Mouse (Mus musculus): Measurements from ENCODE around the gene Spaca4. TPM values are rescaled to one million over a fixed set of nuclear protein-coding genes. Genes with fewer than 3 reads are reported as not detected.

Spaca4 gene
- total and polyA plus RNA-seq, 2 experiments from 2014 or later = not detected

DNA sequence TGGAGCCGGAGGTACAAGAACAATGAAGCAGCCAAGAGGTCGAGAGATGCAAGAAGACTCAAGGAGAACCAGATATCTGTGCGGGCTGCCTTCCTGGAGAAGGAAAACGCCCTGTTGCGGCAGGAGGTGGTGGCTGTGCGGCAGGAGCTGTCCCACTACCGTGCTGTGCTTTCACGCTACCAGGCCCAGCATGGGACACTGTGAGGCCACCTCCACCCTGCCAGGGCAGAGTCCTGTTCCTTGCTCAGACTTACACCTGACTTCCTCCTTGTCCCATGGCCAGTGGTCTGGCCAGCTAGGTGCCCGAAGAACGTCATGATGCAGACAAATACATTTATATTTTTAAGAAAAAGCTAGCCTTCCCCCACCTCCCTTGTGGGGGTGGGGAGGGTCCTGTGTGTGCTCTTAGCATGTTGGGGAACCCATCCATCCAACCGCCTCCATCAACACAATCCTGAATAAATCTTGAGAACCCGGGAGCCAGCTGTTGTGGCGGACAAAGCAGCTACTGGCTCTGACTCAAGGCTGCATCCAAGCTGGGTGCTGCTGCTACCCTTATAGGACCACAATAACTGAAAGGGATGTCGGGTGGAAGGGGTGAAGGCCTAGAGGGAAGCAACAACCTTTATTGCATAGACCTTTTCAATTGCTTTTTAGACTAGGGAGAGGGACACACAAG is 15.8 kb downstream of the Spaca4 start:
- peaks cover 32% of the 10 kb centered on the region for H3K36me3 ChIP-seq (ENCODE audit: insufficient read depth, low read length)
- DNase-seq (ENCODE audit: low spot score) (no peak), ATAC-seq (ENCODE audit: low FRiP score) (no peak)
- peaks cover 32% of the 10 kb centered on the region for H3K4me1 ChIP-seq (ENCODE audit: insufficient read depth, low read length)
- peak overlapping the region; percentile 15 for H3K4me2 ChIP-seq (ENCODE audit: low read depth, low read length, poor library complexity, severe bottlenecking)
- no peaks in the 10 kb centered on the region for H3K27me3 ChIP-seq (ENCODE audit: insufficient read depth, low read length)
- H3K9me3 ChIP-seq (ENCODE audit: low read length) = no peaks in the 10 kb centered on the region
- peak overlapping the region; percentile 69 for H3K27ac ChIP-seq (ENCODE audit: low read depth, low read length)
- WGBS = 61% methylated on average over 14 of the region's 14 CpGs
- no peak for TF ChIP-seq CTCF (IDR thresholded peaks at IDR 0.05)
- no peak overlapping the region for H3K9ac ChIP-seq (replicated peaks; ENCODE audit: low read length, poor library complexity, severe bottlenecking)
- no peak overlapping the region for H3K4me3 ChIP-seq (ENCODE audit: low read depth, low read length)

DNA sequence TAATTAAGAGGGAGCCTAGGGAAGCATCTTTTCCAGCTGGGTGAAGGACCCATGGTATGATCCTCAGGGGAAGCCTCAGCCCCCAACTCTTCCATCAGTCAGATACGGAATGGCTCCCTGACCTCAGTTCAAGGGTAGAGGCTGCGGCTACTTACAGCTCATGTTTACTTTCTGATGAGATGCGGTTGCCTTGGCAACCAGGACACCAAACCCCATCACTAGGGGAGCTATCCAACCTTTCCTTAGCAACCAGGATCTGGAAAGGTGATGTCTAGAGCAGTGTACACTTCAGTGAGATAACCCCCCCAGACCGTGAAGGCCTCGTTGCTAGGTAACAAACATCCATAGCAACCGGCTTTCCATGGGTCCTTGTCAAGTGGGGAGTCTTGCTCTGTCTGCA is 16.6 kb downstream of the Spaca4 start:
- no peak overlapping the region for H3K4me3 ChIP-seq (ENCODE audit: low read depth, low read length)
- H3K4me2 ChIP-seq (ENCODE audit: low read depth, low read length, poor library complexity, severe bottlenecking) = no peak overlapping the region
- H3K27ac ChIP-seq (ENCODE audit: low read depth, low read length) = peak overlapping the region; percentile 69; the same call in 1 of the 2 replicates
- peaks cover 32% of the 10 kb centered on the region for H3K36me3 ChIP-seq (ENCODE audit: insufficient read depth, low read length)
- H3K27me3 ChIP-seq (ENCODE audit: insufficient read depth, low read length) = no peaks in the 10 kb centered on the region
- 0 out of 2 replicates have a peak, but pooled peaks have one; percentile 4 for ATAC-seq (ENCODE audit: low FRiP score)
- H3K9ac ChIP-seq (replicated peaks; ENCODE audit: low read length, poor library complexity, severe bottlenecking) = no peak overlapping the region
- DNase-seq (ENCODE audit: low spot score) = peak; percentile 76
- no peaks in the 10 kb centered on the region for H3K9me3 ChIP-seq (ENCODE audit: low read length)
- WGBS = 24% methylated on average over 6 of the region's 6 CpGs
- TF ChIP-seq CTCF (IDR thresholded peaks at IDR 0.05) = peak; percentile 25; the same call in 1 of the 2 replicates
- H3K4me1 ChIP-seq (ENCODE audit: insufficient read depth, low read length) = peaks cover 26% of the 10 kb centered on the region

DNA sequence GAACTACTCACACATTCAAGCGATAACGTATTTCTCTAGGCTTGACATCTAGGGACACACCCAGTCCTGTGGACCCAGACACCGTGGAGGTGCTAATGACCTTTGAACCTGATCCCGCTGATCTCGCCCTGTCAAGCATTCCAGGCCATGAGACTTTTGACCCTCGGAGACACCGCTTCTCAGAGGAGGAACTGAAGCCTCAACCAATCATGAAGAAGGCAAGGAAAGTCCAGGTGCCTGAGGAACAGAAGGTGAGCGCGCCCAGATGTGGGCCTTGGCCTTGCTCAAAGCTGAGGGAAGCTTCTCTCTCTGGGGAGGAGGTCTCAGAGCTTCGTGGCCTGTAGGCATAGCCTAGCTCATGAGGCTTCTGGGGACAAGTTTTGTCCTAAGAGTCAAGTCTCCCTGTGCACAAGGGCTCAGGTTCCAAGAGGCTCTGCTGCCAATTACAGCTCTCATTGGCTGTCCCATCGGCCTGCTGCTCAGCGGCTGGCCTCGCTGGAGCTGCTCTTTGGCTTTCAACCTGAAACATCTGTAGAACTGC is 17.3 kb downstream of the Spaca4 start:
- peak overlapping the region; percentile 61; the same call in 1 of the 2 replicates for H3K4me3 ChIP-seq (ENCODE audit: low read depth, low read length)
- H3K4me1 ChIP-seq (ENCODE audit: insufficient read depth, low read length) = peaks cover 26% of the 10 kb centered on the region
- TF ChIP-seq CTCF (IDR thresholded peaks at IDR 0.05) = no peak
- H3K9me3 ChIP-seq (ENCODE audit: low read length) = no peaks in the 10 kb centered on the region
- WGBS = 47% methylated on average over 13 of the region's 13 CpGs
- H3K27ac ChIP-seq (ENCODE audit: low read depth, low read length) = peak overlapping the region; percentile 65; the same call in 1 of the 2 replicates
- no peaks in the 10 kb centered on the region for H3K27me3 ChIP-seq (ENCODE audit: insufficient read depth, low read length)
- H3K4me2 ChIP-seq (ENCODE audit: low read depth, low read length, poor library complexity, severe bottlenecking) = peak overlapping the region; percentile 81
- ATAC-seq (ENCODE audit: low FRiP score) (no peak), DNase-seq (ENCODE audit: low spot score) (no peak)
- peaks cover 31% of the 10 kb centered on the region for H3K36me3 ChIP-seq (ENCODE audit: insufficient read depth, low read length)
- H3K9ac ChIP-seq (replicated peaks; ENCODE audit: low read length, poor library complexity, severe bottlenecking) = 0 out of 2 replicates have a peak overlapping the region, but pooled peaks have one; percentile 8

DNA sequence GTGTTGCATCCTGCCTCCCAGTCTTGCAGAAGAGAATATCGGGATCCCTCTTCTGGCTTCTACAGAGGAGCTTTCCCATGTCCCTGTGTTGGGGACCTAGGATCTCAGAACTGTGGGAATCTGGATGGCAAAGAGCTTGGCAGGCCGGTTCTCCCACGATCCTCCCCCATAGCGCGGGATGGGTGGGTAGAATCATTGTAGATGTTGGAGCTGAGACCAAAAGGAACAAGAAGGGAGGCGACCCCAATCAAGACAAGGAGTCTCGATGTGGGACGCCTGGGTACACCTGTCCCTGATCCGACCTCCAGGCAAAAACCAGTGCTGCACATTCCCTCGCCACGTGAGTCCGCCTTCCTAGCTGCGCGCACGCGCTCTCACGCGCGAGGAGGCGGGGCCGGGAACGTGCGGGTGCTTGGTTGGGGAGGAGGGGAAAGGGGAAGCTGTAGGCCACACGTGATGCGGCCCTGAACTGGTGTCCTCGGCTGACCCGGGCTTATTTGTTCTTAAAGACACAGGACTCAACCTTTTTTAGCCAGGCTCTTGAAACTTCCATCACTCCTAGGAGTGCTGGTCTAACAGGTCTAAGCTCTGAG is 18.1 kb downstream of the Spaca4 start:
- peak overlapping the region; percentile 61 for H3K4me3 ChIP-seq (ENCODE audit: low read depth, low read length)
- WGBS = under 1% methylated on average over 27 of the region's 27 CpGs
- peak overlapping the region; percentile 65 for H3K27ac ChIP-seq (ENCODE audit: low read depth, low read length)
- H3K9ac ChIP-seq (replicated peaks; ENCODE audit: low read length, poor library complexity, severe bottlenecking) = 0 out of 2 replicates have a peak overlapping the region, but pooled peaks have one; percentile 8
- ATAC-seq (ENCODE audit: low FRiP score) (0 out of 2 replicates have a peak, but pooled peaks have one; percentile 5), DNase-seq (ENCODE audit: low spot score) (peak; percentile 91)
- no peaks in the 10 kb centered on the region for H3K9me3 ChIP-seq (ENCODE audit: low read length)
- H3K4me1 ChIP-seq (ENCODE audit: insufficient read depth, low read length) = peaks cover 30% of the 10 kb centered on the region
- no peak for TF ChIP-seq CTCF (IDR thresholded peaks at IDR 0.05)
- peaks cover 23% of the 10 kb centered on the region for H3K36me3 ChIP-seq (ENCODE audit: insufficient read depth, low read length)
- peak overlapping the region; percentile 81 for H3K4me2 ChIP-seq (ENCODE audit: low read depth, low read length, poor library complexity, severe bottlenecking)
- no peaks in the 10 kb centered on the region for H3K27me3 ChIP-seq (ENCODE audit: insufficient read depth, low read length)

DNA sequence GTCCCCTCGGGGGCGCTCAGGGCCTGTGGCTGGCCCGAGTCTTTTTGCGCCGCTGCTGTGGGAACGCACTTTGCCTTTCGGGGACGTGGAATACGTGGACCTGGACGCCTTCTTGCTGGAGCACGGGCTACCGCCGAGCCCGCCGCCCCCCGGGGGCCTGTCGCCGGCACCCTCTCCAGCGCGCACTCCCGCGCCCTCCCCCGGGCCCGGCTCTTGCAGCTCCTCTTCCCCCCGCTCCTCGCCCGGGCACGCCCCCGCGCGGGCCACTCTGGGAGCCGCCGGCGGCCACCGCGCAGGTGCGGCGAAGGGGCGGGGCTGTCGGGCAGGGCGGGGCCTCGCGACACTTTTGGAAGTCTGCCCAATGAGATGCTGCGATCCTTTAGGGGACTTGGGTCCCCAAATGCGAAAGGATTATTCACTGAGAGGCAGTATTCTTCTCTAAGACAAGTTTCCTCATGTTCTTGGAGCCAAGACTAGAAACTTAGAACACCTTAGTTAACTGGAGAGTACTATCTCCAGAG is 18.8 kb downstream of the Spaca4 start:
- H3K36me3 ChIP-seq (ENCODE audit: insufficient read depth, low read length) = peaks cover 16% of the 10 kb centered on the region
- H3K9ac ChIP-seq (replicated peaks; ENCODE audit: low read length, poor library complexity, severe bottlenecking) = peak overlapping the region; percentile 71
- WGBS = 2% methylated on average over 19 of the region's 45 CpGs
- ATAC-seq (ENCODE audit: low FRiP score) = no peak
- H3K4me1 ChIP-seq (ENCODE audit: insufficient read depth, low read length) = peaks cover 30% of the 10 kb centered on the region
- H3K4me3 ChIP-seq (ENCODE audit: low read depth, low read length) = peak overlapping the region; percentile 61
- H3K27ac ChIP-seq (ENCODE audit: low read depth, low read length) = peak overlapping the region; percentile 65
- peak; percentile 83 for DNase-seq (ENCODE audit: low spot score)
- no peaks in the 10 kb centered on the region for H3K9me3 ChIP-seq (ENCODE audit: low read length)
- H3K27me3 ChIP-seq (ENCODE audit: insufficient read depth, low read length) = no peaks in the 10 kb centered on the region
- TF ChIP-seq CTCF (IDR thresholded peaks at IDR 0.05) = no peak; the same call in 1 of the 2 replicates
- peak overlapping the region; percentile 81 for H3K4me2 ChIP-seq (ENCODE audit: low read depth, low read length, poor library complexity, severe bottlenecking)

All from midbrain, postnatal 0 days (tissue).